Mouse (Mus musculus) forebrain, embryonic 13.5 days (tissue): ENCODE results near the gene Cldn13. TPM values are rescaled to one million over a fixed set of nuclear protein-coding genes. Genes with fewer than 3 reads are reported as not detected.

Source experiments
- ATAC-seq: fragments of 200-750 bp; cut with Nextera tagmentation; 2 replicates; pipeline ENCODE4 v1.8.0; 2017
- H3K27ac ChIP-seq: fragments of 300-500 bp; sonication (generic); 2 replicates; pipeline ENCODE4 v1.5.1; 2015; ENCODE audit warnings: inconsistent platforms, mild to moderate bottlenecking, moderate library complexity
- H3K27me3 ChIP-seq: fragments of 300-500 bp; sonication (generic); 2 replicates; pipeline ENCODE4 v1.6.1; 2015; ENCODE audit warnings: mild to moderate bottlenecking, inconsistent platforms
- H3K36me3 ChIP-seq: fragments of 300-500 bp; sonication (generic); 2 replicates; pipeline ENCODE4 v1.6.1; 2015; ENCODE audit warnings: mild to moderate bottlenecking, inconsistent platforms; ENCODE audit not compliant: poor library complexity, severe bottlenecking
- H3K4me1 ChIP-seq: fragments of 300-500 bp; sonication (generic); 2 replicates; pipeline ENCODE4 v1.6.1; 2015; ENCODE audit warnings: inconsistent platforms
- H3K4me2 ChIP-seq: fragments of 300-500 bp; sonication (generic); 2 replicates; pipeline ENCODE4 v1.6.1; 2015; ENCODE audit warnings: inconsistent platforms, mild to moderate bottlenecking, moderate library complexity
- H3K4me3 ChIP-seq: fragments of 300-500 bp; sonication (generic); 2 replicates; pipeline ENCODE4 v1.5.1; 2015; ENCODE audit warnings: mild to moderate bottlenecking, inconsistent platforms
- H3K9ac ChIP-seq: fragments of 300-500 bp; sonication (generic); 2 replicates; pipeline ENCODE4 v1.6.1; 2015; ENCODE audit warnings: mild to moderate bottlenecking, inconsistent platforms
- H3K9me3 ChIP-seq: fragments of 300-500 bp; sonication (generic); replicated peaks from 2 replicates; pipeline ENCODE4 v1.6.1; 2016; ENCODE audit warnings: inconsistent platforms
- WGBS: fragments of 180-500 bp; shearing (Covaris S2); methylation state at CpG from one replicate; pipeline ENCODE4 v1.1.7; 2015; 5-methylcytosine and 5-hydroxymethylcytosine counted together
- polyA plus RNA-seq: library from polyadenylated mRNA; unstranded; fragments of >200 nt; fragmentation: Nextera tagmentation; extraction: Ambion mirVana; gene quantifications from 2 replicates; pipeline ENCODE4 v1.2.1, GENCODE M21; 2015

Cldn13 gene
- polyA plus RNA-seq, 1 experiment from 2014 or later: not detected

GRCm38 (mm10) chr5:134883077-134883476 lies 32.2 kb downstream of the Cldn13 start:
- Histone ChIP-seq H3K9ac (no peak overlapping the region), H3K9me3 (0 out of 2 replicates have a peak, but pooled peaks cover 3% of the 10 kb centered on the region), H3K4me2 (no peak overlapping the region), H3K4me3 (no peak overlapping the region), H3K27me3 (no peaks in the 10 kb centered on the region), H3K36me3 (no peaks in the 10 kb centered on the region), H3K4me1 (no peaks in the 10 kb centered on the region), H3K27ac (no peak overlapping the region)
- 76% methylated on average over 3 of the region's 3 CpGs for WGBS
- ATAC-seq: no peak

- Histone ChIP-seq H3K27ac (no peak overlapping the region), H3K4me1 (no peaks in the 10 kb centered on the region), H3K27me3 (no peaks in the 10 kb centered on the region), H3K36me3 (no peaks in the 10 kb centered on the region), H3K4me3 (no peak overlapping the region), H3K9me3 (0 out of 2 replicates have a peak, but pooled peaks cover 3% of the 10 kb centered on the region), H3K9ac (no peak overlapping the region), H3K4me2 (no peak overlapping the region)
- 83% methylated on average over 10 of the region's 10 CpGs for WGBS
- ATAC-seq: no peak
Observed at GRCm38 (mm10) chr5:134876801-134877200, 38.5 kb downstream of the Cldn13 start.

- no peak overlapping the region for H3K9ac ChIP-seq
- H3K27ac ChIP-seq: no peak overlapping the region
- H3K4me3 ChIP-seq: no peak overlapping the region
- 96% methylated on average over 5 of the region's 5 CpGs for WGBS
- H3K27me3 ChIP-seq: no peaks in the 10 kb centered on the region
- ATAC-seq: no peak
- H3K9me3 ChIP-seq: no peaks in the 10 kb centered on the region
- no peak overlapping the region for H3K4me2 ChIP-seq
- H3K4me1 ChIP-seq: no peaks in the 10 kb centered on the region
- H3K36me3 ChIP-seq: no peaks in the 10 kb centered on the region
Observed at GRCm38 (mm10) chr5:134875245-134875644, 40.1 kb downstream of the Cldn13 start.

- no peaks in the 10 kb centered on the region for H3K9me3 ChIP-seq
- H3K4me3 ChIP-seq: no peak overlapping the region
- ATAC-seq: no peak
- no peaks in the 10 kb centered on the region for H3K27me3 ChIP-seq
- H3K27ac ChIP-seq: no peak overlapping the region
- H3K4me2 ChIP-seq: no peak overlapping the region
- no peaks in the 10 kb centered on the region for H3K36me3 ChIP-seq
- WGBS: 73% methylated on average over 21 of the region's 21 CpGs
- H3K4me1 ChIP-seq: no peaks in the 10 kb centered on the region
- no peak overlapping the region for H3K9ac ChIP-seq
Observed at GRCm38 (mm10) chr5:134873956-134874879, 41.1 kb downstream of the Cldn13 start.

- Histone ChIP-seq H3K4me2 (no peak overlapping the region), H3K4me3 (no peak overlapping the region), H3K27ac (no peak overlapping the region), H3K4me1 (no peaks in the 10 kb centered on the region), H3K27me3 (no peaks in the 10 kb centered on the region), H3K36me3 (no peaks in the 10 kb centered on the region), H3K9me3 (no peaks in the 10 kb centered on the region), H3K9ac (no peak overlapping the region)
- 91% methylated on average over 8 of the region's 8 CpGs for WGBS
- ATAC-seq: no peak
Observed at GRCm38 (mm10) chr5:134873034-134873433, 42.3 kb downstream of the Cldn13 start.

- no peaks in the 10 kb centered on the region for H3K27me3 ChIP-seq
Observed at GRCm38 (mm10) chr5:134872597-134872996, 42.7 kb downstream of the Cldn13 start.

GRCm38 (mm10) chr5:134868506-134868905 lies 46.8 kb downstream of the Cldn13 start:
- H3K4me1 ChIP-seq: no peaks in the 10 kb centered on the region
- no peak overlapping the region for H3K4me2 ChIP-seq
- H3K9me3 ChIP-seq: no peaks in the 10 kb centered on the region
- no peak for ATAC-seq
- H3K9ac ChIP-seq: no peak overlapping the region
- 80% methylated on average over 5 of the region's 5 CpGs for WGBS
- H3K27me3 ChIP-seq: no peaks in the 10 kb centered on the region
- no peak overlapping the region for H3K4me3 ChIP-seq
- no peak overlapping the region for H3K27ac ChIP-seq
- no peaks in the 10 kb centered on the region for H3K36me3 ChIP-seq

More at GRCm38 (mm10) chr5:134872597-134872996, 42.7 kb downstream of the Cldn13 start:
- no peaks in the 10 kb centered on the region for H3K36me3 ChIP-seq
- H3K4me3 ChIP-seq: no peak overlapping the region
- no peak overlapping the region for H3K9ac ChIP-seq
- ATAC-seq: no peak
- no peaks in the 10 kb centered on the region for H3K9me3 ChIP-seq
- no peak overlapping the region for H3K27ac ChIP-seq
- H3K4me1 ChIP-seq: no peaks in the 10 kb centered on the region
- 78% methylated on average over 5 of the region's 5 CpGs for WGBS
- no peak overlapping the region for H3K4me2 ChIP-seq

- no peaks in the 10 kb centered on the region for H3K27me3 ChIP-seq
- no peaks in the 10 kb centered on the region for H3K36me3 ChIP-seq
- H3K4me3 ChIP-seq: no peak overlapping the region
- no peak overlapping the region for H3K27ac ChIP-seq
- no peaks in the 10 kb centered on the region for H3K9me3 ChIP-seq
- H3K4me2 ChIP-seq: no peak overlapping the region
- 72% methylated on average over 18 of the region's 18 CpGs for WGBS
- ATAC-seq: no peak
- H3K9ac ChIP-seq: no peak overlapping the region
- H3K4me1 ChIP-seq: no peaks in the 10 kb centered on the region
Observed at GRCm38 (mm10) chr5:134867320-134868144, 47.8 kb downstream of the Cldn13 start.

GRCm38 (mm10) chr5:134865158-134865557 lies 50.2 kb downstream of the Cldn13 start:
- no peak overlapping the region for H3K27ac ChIP-seq
- 63% methylated on average over 8 of the region's 8 CpGs for WGBS
- no peaks in the 10 kb centered on the region for H3K36me3 ChIP-seq
- no peak overlapping the region for H3K9ac ChIP-seq
- no peak overlapping the region for H3K4me2 ChIP-seq
- no peaks in the 10 kb centered on the region for H3K9me3 ChIP-seq
- ATAC-seq: no peak
- H3K27me3 ChIP-seq: no peaks in the 10 kb centered on the region
- no peak overlapping the region for H3K4me3 ChIP-seq
- no peaks in the 10 kb centered on the region for H3K4me1 ChIP-seq

Other genes starting within 250 kb of the Cldn13 start
- 13.8 and 14.1 TPM in 2 replicates for gene Limk1, start 226.9 kb downstream of the Cldn13 start, polyA plus RNA-seq
- gene Eln, start 168.2 kb downstream of the Cldn13 start, polyA plus RNA-seq: 3.4 and 3.5 TPM in 2 replicates
- gene Tmem270, start 8.8 kb downstream of the Cldn13 start, polyA plus RNA-seq: not detected in 2 replicates
- gene Mettl27, start 16.8 kb upstream of the Cldn13 start, polyA plus RNA-seq: 7.5 and 8.2 TPM in 2 replicates
- not detected in 2 replicates for gene Cldn4, start 31.4 kb upstream of the Cldn13 start, polyA plus RNA-seq
- 2.9 and 3.1 TPM in 2 replicates for gene Cldn3, start 70.7 kb upstream of the Cldn13 start, polyA plus RNA-seq
- 47.9 and 53.4 TPM in 2 replicates for gene Abhd11, start 93.6 kb upstream of the Cldn13 start, polyA plus RNA-seq
- 34.1 and 38.7 TPM in 2 replicates for gene Stx1a, start 108.0 kb upstream of the Cldn13 start, polyA plus RNA-seq
- gene Dnajc30, start 148.7 kb upstream of the Cldn13 start, polyA plus RNA-seq: 31.3 and 33.8 TPM in 2 replicates
- gene Bud23, start 149.4 kb upstream of the Cldn13 start, polyA plus RNA-seq: 101 and 112 TPM in 2 replicates
- gene Vps37d, start 162.7 kb upstream of the Cldn13 start, polyA plus RNA-seq: 17.8 and 19.1 TPM in 2 replicates
- 1.4 and 1.6 TPM in 2 replicates for gene Mlxipl, start 174.4 kb upstream of the Cldn13 start, polyA plus RNA-seq
- 18.8 and 19.3 TPM in 2 replicates for gene Tbl2, start 234.1 kb upstream of the Cldn13 start, polyA plus RNA-seq